Mouse (Mus musculus): ENCODE results near the gene Gm49425. TPM values are rescaled to one million over a fixed set of nuclear protein-coding genes. Genes with fewer than 3 reads are reported as not detected.

Gene Gm49425
- not detected in 2 replicates for polyA plus RNA-seq (2012)

DNA sequence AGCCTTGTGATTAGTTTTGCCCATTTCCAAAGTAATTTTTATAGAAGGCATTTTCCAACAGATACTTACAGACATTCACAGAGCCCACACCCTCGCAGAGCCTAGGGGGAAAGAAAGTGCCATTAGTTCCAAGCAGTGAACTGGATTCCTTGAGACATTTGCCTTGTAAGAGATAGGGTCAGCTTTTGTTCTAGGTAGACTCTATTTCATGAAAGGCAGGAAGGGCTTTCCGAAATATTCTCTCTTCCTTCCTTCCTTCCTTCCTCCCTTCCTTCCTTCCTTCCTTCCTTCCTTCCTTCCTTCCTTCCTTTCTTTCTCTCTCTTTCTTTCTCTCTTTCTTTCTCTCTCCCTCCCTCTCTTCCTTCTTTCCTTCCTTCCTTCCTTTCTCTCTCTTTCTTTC, at the start of gene Gm49425:
Gm49425 (minus strand) TSS at position 101 of the 400 bp plus-strand sequence.

GRCm38 (mm10) chr15:101562850-101563249, 45.8 kb upstream of the Gm49425 start, which contains the start of gene Krt90:
Gene Krt90 (minus strand): TSS chr15:101562950.

GRCm38 (mm10) chr15:101550567-101550966, 33.5 kb upstream of the Gm49425 start, which contains the start of gene Krt82:
Gene Krt82 (minus strand): TSS chr15:101550667.

DNA sequence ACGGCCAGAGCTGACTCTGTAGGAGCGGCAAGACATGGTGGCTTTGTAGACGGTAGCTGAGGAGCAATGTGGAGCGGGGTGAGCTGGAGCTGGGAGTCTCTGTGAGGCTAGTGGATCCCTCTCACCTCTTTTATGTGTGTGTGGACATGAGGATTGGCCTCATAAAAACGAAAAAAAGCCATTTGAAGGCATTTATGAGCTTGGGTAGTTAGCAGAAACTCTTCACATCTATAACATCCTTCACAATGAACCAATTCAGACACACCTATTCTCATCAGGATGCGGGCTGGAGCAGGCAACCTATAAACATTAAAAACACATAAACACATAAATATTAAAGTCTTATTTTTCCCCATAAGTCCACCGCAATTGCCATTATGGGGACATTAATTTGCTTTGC, 15.7 kb upstream of the Gm49425 start, which contains the start of gene Krt84:
Krt84 (minus strand) TSS at position 101 of the 400 bp plus-strand sequence.

DNA sequence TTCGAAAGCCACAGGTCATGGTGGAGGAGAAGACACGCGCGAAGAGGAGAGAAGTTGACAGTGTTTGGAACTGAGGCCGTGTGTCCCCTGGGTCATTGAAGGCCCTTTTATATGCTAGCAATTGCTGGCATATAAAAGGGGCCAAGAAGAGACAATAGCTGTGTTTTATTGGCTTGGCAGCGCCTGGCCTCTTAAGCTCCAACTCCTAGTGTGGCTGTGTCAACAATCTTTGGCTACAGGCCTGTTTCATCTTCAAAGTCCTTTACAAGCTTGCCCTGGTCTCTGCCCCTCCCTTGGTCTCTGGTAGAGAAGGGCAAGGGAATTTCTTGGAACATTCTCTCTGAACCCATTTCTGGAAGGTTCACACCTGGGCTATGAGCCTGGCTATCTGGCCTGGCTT, 25.6 kb downstream of the Gm49425 start, which contains the start of gene Krt83:
Krt83 (minus strand) TSS at position 82 of the 400 bp plus-strand sequence.

GRCm38 (mm10) chr15:101472952-101473528, 44.0 kb downstream of the Gm49425 start, which contains the start of gene Krt86:
Gene Krt86 (plus strand): TSS chr15:101473478.

Other genes with a start within 250 kb of the Gm49425 start
- gene Atg101, start 233.0 kb downstream of the Gm49425 start, polyA plus RNA-seq (2012): 68.8 and 70.0 TPM in 2 replicates
- 0.05 and 0.25 TPM in 2 replicates for gene 6030408B16Rik, start 224.0 kb downstream of the Gm49425 start, polyA plus RNA-seq (2012)
- gene Krt80, start 147.1 kb downstream of the Gm49425 start, polyA plus RNA-seq (2012): 1.8 and 1.9 TPM in 2 replicates
- 0.37 and 1.1 TPM in 2 replicates for gene Krt7, start 106.2 kb downstream of the Gm49425 start, polyA plus RNA-seq (2012)
- gene Krt87, start 78.5 kb downstream of the Gm49425 start, polyA plus RNA-seq (2012): 0.03 TPM in 1 of 2 replicates, not detected in the other
- gene Krt88, start 69.5 kb downstream of the Gm49425 start, polyA plus RNA-seq (2012): not detected in 2 replicates
- not detected in 2 replicates for gene Krt81, start 53.5 kb downstream of the Gm49425 start, polyA plus RNA-seq (2012)
- 0.08 and 0.31 TPM in 2 replicates for gene Krt86, start 43.8 kb downstream of the Gm49425 start, polyA plus RNA-seq (2012)
- 0.38 and 0.40 TPM in 2 replicates for gene Krt83, start 25.7 kb downstream of the Gm49425 start, polyA plus RNA-seq (2012)
- not detected in 2 replicates for gene Krt84, start 15.6 kb upstream of the Gm49425 start, polyA plus RNA-seq (2012)
- gene Krt82, start 33.4 kb upstream of the Gm49425 start, polyA plus RNA-seq (2012): not detected in 2 replicates
- gene Krt90, start 45.7 kb upstream of the Gm49425 start, polyA plus RNA-seq (2012): not detected in 2 replicates
- not detected in 2 replicates for gene Krt75, start 56.6 kb upstream of the Gm49425 start, polyA plus RNA-seq (2012)
- gene Gm5414, start 110.9 kb upstream of the Gm49425 start, polyA plus RNA-seq (2012): not detected in 2 replicates
- not detected in 2 replicates for gene Gm5478, start 130.1 kb upstream of the Gm49425 start, polyA plus RNA-seq (2012)
- gene Krt6b, start 163.0 kb upstream of the Gm49425 start, polyA plus RNA-seq (2012): not detected in 2 replicates
- gene Krt6a, start 177.0 kb upstream of the Gm49425 start, polyA plus RNA-seq (2012): not detected in 2 replicates
- not detected in 2 replicates for gene Krt5, start 195.6 kb upstream of the Gm49425 start, polyA plus RNA-seq (2012)
- not detected in 2 replicates for gene Krt71, start 225.8 kb upstream of the Gm49425 start, polyA plus RNA-seq (2012)